Mouse (Mus musculus) heart, postnatal 0 days (tissue): ENCODE data around the gene Map2k3. TPM values are rescaled to one million over a fixed set of nuclear protein-coding genes. Genes with fewer than 3 reads are reported as not detected.
A peak's percentile ranks its signal among the peaks of the same experiment; 100 is the strongest.

Experiments
- ATAC-seq: fragments of 200-750 bp; cut with Nextera tagmentation; 2 replicates; pipeline ENCODE4 v1.8.0; 2017; ENCODE audit warnings: low read depth, moderate number of reproducible peaks, moderate library complexity; ENCODE audit not compliant: insufficient read depth
- DNase-seq: peaks from one replicate; pipeline ENCODE4 v3.0.0-alpha.2; 2016; ENCODE audit warnings: low spot score
- H3K27ac ChIP-seq: fragments of 300-500 bp; sonication (generic); 2 replicates; pipeline ENCODE4 v1.5.1; 2014; ENCODE audit warnings: low read depth, mild to moderate bottlenecking
- H3K27me3 ChIP-seq: fragments of 300-500 bp; sonication (generic); 2 replicates; pipeline ENCODE4 v1.6.1; 2014; ENCODE audit warnings: low read length, mixed read lengths; ENCODE audit not compliant: control insufficient read depth, insufficient read depth
- H3K36me3 ChIP-seq: fragments of 300-500 bp; sonication (generic); replicated peaks from 2 replicates; pipeline ENCODE4 v1.6.1; 2014; ENCODE audit warnings: low read length, mixed read lengths; ENCODE audit not compliant: control insufficient read depth, insufficient read depth
- H3K4me1 ChIP-seq: fragments of 300-500 bp; sonication (generic); 2 replicates; pipeline ENCODE4 v1.6.1; 2014; ENCODE audit warnings: antibody characterized with exemption; ENCODE audit not compliant: control insufficient read depth, insufficient read depth
- H3K4me2 ChIP-seq: fragments of 300-500 bp; sonication (generic); 2 replicates; pipeline ENCODE4 v1.6.1; 2014; ENCODE audit warnings: low read depth, mild to moderate bottlenecking, low read length, moderate library complexity
- H3K4me3 ChIP-seq: fragments of 300-500 bp; sonication (generic); 2 replicates; pipeline ENCODE4 v1.5.1; 2014; ENCODE audit warnings: low read depth, low read length
- H3K9ac ChIP-seq: fragments of 300-500 bp; sonication (generic); replicated peaks from 2 replicates; pipeline ENCODE4 v1.6.1; 2014; ENCODE audit warnings: low read depth, low read length, mixed read lengths
- H3K9me3 ChIP-seq: fragments of 300-500 bp; sonication (generic); replicated peaks from 2 replicates; pipeline ENCODE4 v1.6.1; 2016; ENCODE audit warnings: low read length; ENCODE audit not compliant: control insufficient read depth
- CTCF ChIP-seq: IDR thresholded peaks from 2 replicates; pipeline ENCODE4 v1.5.1; 2016; ENCODE audit warnings: antibody characterized with exemption, control low read depth, low read depth
- EP300 ChIP-seq: IDR thresholded peaks from 2 replicates; pipeline ENCODE4 v1.6.1; 2016; ENCODE audit warnings: antibody characterized with exemption, low read depth
- WGBS: fragments of 180-500 bp; shearing (Covaris S2); extraction: QIAGEN DNeasy Blood & Tissue Kit; methylation state at CpG from one replicate; pipeline ENCODE4 v1.1.7; 2014; 5-methylcytosine and 5-hydroxymethylcytosine counted together
- polyA plus RNA-seq: library from polyadenylated mRNA; unstranded; fragments of >200 nt; fragmentation: Nextera tagmentation; extraction: Ambion mirVana; gene quantifications from 2 replicates; pipeline ENCODE4 v1.2.1, GENCODE M21; 2015
- total RNA-seq: library from RNA; depleted of rRNA; stranded (reverse); fragments of >200 nt; gene quantifications from 2 replicates; pipeline ENCODE4 v1.2.3, GENCODE M21; 2014; ENCODE audit warnings: low replicate concordance

The Map2k3 gene
- total and polyA plus RNA-seq, 2 experiments from 2014 or later, result 32.6 to 48.6 TPM

- Histone ChIP-seq H3K4me2 (no peak overlapping the region), H3K4me3 (no peak overlapping the region), H3K36me3 (no peaks in the 10 kb centered on the region), H3K9ac (no peak overlapping the region), H3K27me3 (no peaks in the 10 kb centered on the region), H3K9me3 (no peaks in the 10 kb centered on the region), H3K27ac (peak overlapping the region; percentile 53; the same call in 1 of the 2 replicates), H3K4me1 (peaks cover 17% of the 10 kb centered on the region)
- WGBS, result 40% methylated on average over 3 of the region's 3 CpGs
- ATAC-seq, result peak; percentile 63
- TF ChIP-seq EP300, result no peak
- no peak for TF ChIP-seq CTCF
- DNase-seq, result peak; percentile 39
Observed at GRCm38 (mm10) chr11:60977153-60977552, 45.3 kb downstream of the Map2k3 start.

GRCm38 (mm10) chr11:60978658-60979057 is 46.8 kb downstream of the Map2k3 start:
- 75% methylated on average over 2 of the region's 2 CpGs for WGBS
- Histone ChIP-seq H3K9ac (no peak overlapping the region), H3K9me3 (no peaks in the 10 kb centered on the region), H3K27ac (no peak overlapping the region), H3K4me3 (no peak overlapping the region), H3K36me3 (no peaks in the 10 kb centered on the region), H3K4me1 (peaks cover 20% of the 10 kb centered on the region), H3K4me2 (no peak overlapping the region), H3K27me3 (no peaks in the 10 kb centered on the region)
- DNase-seq, result no peak
- ATAC-seq, result no peak
- TF ChIP-seq CTCF (no peak), EP300 (no peak)

GRCm38 (mm10) chr11:60979788-60980187 is 48.0 kb downstream of the Map2k3 start:
- no peaks in the 10 kb centered on the region for H3K27me3 ChIP-seq
- TF ChIP-seq EP300 (no peak), CTCF (no peak)
- H3K9ac ChIP-seq, result no peak overlapping the region
- H3K4me1 ChIP-seq, result peaks cover 20% of the 10 kb centered on the region
- H3K4me2 ChIP-seq, result no peak overlapping the region
- DNase-seq (no peak), ATAC-seq (no peak)
- WGBS, result 73% methylated on average over 5 of the region's 5 CpGs
- no peak overlapping the region for H3K27ac ChIP-seq
- no peak overlapping the region for H3K4me3 ChIP-seq
- H3K36me3 ChIP-seq, result no peaks in the 10 kb centered on the region
- H3K9me3 ChIP-seq, result no peaks in the 10 kb centered on the region

- no peak overlapping the region for H3K4me2 ChIP-seq
- no peaks in the 10 kb centered on the region for H3K9me3 ChIP-seq
- no peaks in the 10 kb centered on the region for H3K27me3 ChIP-seq
- WGBS, result 40% methylated on average over 14 of the region's 14 CpGs
- H3K4me1 ChIP-seq, result peaks cover 19% of the 10 kb centered on the region
- H3K27ac ChIP-seq, result no peak overlapping the region
- H3K36me3 ChIP-seq, result no peaks in the 10 kb centered on the region
- DNase-seq (no peak), ATAC-seq (no peak)
- no peak overlapping the region for H3K4me3 ChIP-seq
- H3K9ac ChIP-seq, result no peak overlapping the region
- TF ChIP-seq CTCF (no peak), EP300 (no peak)
Observed at GRCm38 (mm10) chr11:60981693-60982486, 50.1 kb downstream of the Map2k3 start.

- Histone ChIP-seq H3K36me3 (no peaks in the 10 kb centered on the region), H3K4me1 (peaks cover 12% of the 10 kb centered on the region), H3K27me3 (no peaks in the 10 kb centered on the region), H3K27ac (peak overlapping the region; percentile 88), H3K4me3 (peak overlapping the region; percentile 18; the same call in 1 of the 2 replicates), H3K9me3 (peaks cover 7% of the 10 kb centered on the region; the same call in 1 of the 2 replicates), H3K9ac (no peak overlapping the region; the same call in 1 of the 2 replicates), H3K4me2 (peak overlapping the region; percentile 37)
- 37% methylated on average over 13 of the region's 13 CpGs for WGBS
- TF ChIP-seq CTCF, result no peak
- no peak for TF ChIP-seq EP300
- DNase-seq (peak; percentile 45), ATAC-seq (peak; percentile 88)
Observed at GRCm38 (mm10) chr11:60984912-60985558, 53.2 kb downstream of the Map2k3 start.
